Mouse (Mus musculus): ENCODE results near the gene Olfr332. TPM values are rescaled to one million over a fixed set of nuclear protein-coding genes. Genes with fewer than 3 reads are reported as not detected.
"Not testable (repeated sequence)": the region's sequence is repeated elsewhere in the genome, so short reads cannot be mapped to it uniquely, and the experiment has no call there.

The Olfr332 gene
- not detected for polyA plus RNA-seq (2017; shearing (Covaris generic))

- ATAC-seq, result no peak
Measured at GRCm38 (mm10) chr11:58492455-58492854, at the start of gene Olfr332. Gene Olfr332 (minus strand): TSS chr11:58492555.

GRCm38 (mm10) chr11:58534736-58535135, 42.4 kb upstream of the Olfr332 start, which contains the start of gene Olfr330:
Gene Olfr330 (minus strand): TSS chr11:58534836.
- ATAC-seq, result not testable (repeated sequence)

- not testable (repeated sequence) for ATAC-seq
Measured at GRCm38 (mm10) chr11:58519756-58520155, 27.4 kb upstream of the Olfr332 start.

- ATAC-seq, result not testable (repeated sequence)
Measured at GRCm38 (mm10) chr11:58518916-58519315, 26.6 kb upstream of the Olfr332 start.

GRCm38 (mm10) chr11:58509058-58509457, 16.7 kb upstream of the Olfr332 start:
- ATAC-seq, result not testable (repeated sequence)

GRCm38 (mm10) chr11:58502472-58502871, 10.1 kb upstream of the Olfr332 start, which contains the start of gene Olfr331:
Gene Olfr331 (minus strand): TSS chr11:58502572.
- ATAC-seq, result not testable (repeated sequence)

GRCm38 (mm10) chr11:58499290-58499689, 6.9 kb upstream of the Olfr332 start:
- ATAC-seq, result no peak

- no peak for ATAC-seq
Measured at GRCm38 (mm10) chr11:58498761-58499160, 6.4 kb upstream of the Olfr332 start.

- ATAC-seq, result no peak
Measured at GRCm38 (mm10) chr11:58462170-58462569, 30.2 kb downstream of the Olfr332 start, which contains the start of gene Olfr30. Gene Olfr30 (minus strand): TSS chr11:58462270.

GRCm38 (mm10) chr11:58453592-58453991, 38.8 kb downstream of the Olfr332 start:
- no peak for ATAC-seq

- no peak for ATAC-seq
Measured at GRCm38 (mm10) chr11:58452759-58453158, 39.6 kb downstream of the Olfr332 start, which contains the start of gene Lypd9. Gene Lypd9 (minus strand): TSS chr11:58452923.

Other genes with a start within 250 kb of the Olfr332 start
- gene 4930438A08Rik, start 217.8 kb downstream of the Olfr332 start, polyA plus RNA-seq (2017; shearing (Covaris generic)), result not detected
- 10 to 100 TPM in 1 of 2 experiments, 1 to 10 TPM in 1; 6.5 to 10.3 TPM for gene Zfp692, start 185.5 kb downstream of the Olfr332 start, polyA plus RNA-seq (2017; shearing (Covaris generic))
- gene Zfp672, start 162.2 kb downstream of the Olfr332 start, polyA plus RNA-seq (2017; shearing (Covaris generic)), result 10 to 100 TPM; 43.4 to 44.5 TPM
- 1 to 10 TPM; 3.7 to 5.9 TPM for gene Sh3bp5l, start 161.8 kb downstream of the Olfr332 start, polyA plus RNA-seq (2017; shearing (Covaris generic))
- not detected for gene Lypd8, start 113.5 kb downstream of the Olfr332 start, polyA plus RNA-seq (2017; shearing (Covaris generic))
- not detected for gene 1810065E05Rik, start 71.4 kb downstream of the Olfr332 start, polyA plus RNA-seq (2017; shearing (Covaris generic))
- not detected for gene Gm12253, start 60.0 kb downstream of the Olfr332 start, polyA plus RNA-seq (2017; shearing (Covaris generic))
- not detected for gene Lypd9, start 39.6 kb downstream of the Olfr332 start, polyA plus RNA-seq (2017; shearing (Covaris generic))
- gene Olfr30, start 30.3 kb downstream of the Olfr332 start, polyA plus RNA-seq (2017; shearing (Covaris generic)), result not detected
- gene Olfr331, start 10.0 kb upstream of the Olfr332 start, polyA plus RNA-seq (2017; shearing (Covaris generic)), result not detected
- under 1 TPM in 1 of 2 experiments, not detected in 1; 0.16 TPM for gene Olfr330, start 42.3 kb upstream of the Olfr332 start, polyA plus RNA-seq (2017; shearing (Covaris generic))
- gene Olfr329-ps, start 53.9 kb upstream of the Olfr332 start, polyA plus RNA-seq (2017; shearing (Covaris generic)), result not detected
- gene Olfr328, start 63.1 kb upstream of the Olfr332 start, polyA plus RNA-seq (2017; shearing (Covaris generic)), result not detected
- gene Olfr224, start 78.0 kb upstream of the Olfr332 start, polyA plus RNA-seq (2017; shearing (Covaris generic)), result not detected
- gene Olfr325, start 85.2 kb upstream of the Olfr332 start, polyA plus RNA-seq (2017; shearing (Covaris generic)), result not detected
- not detected for gene Olfr324, start 102.6 kb upstream of the Olfr332 start, polyA plus RNA-seq (2017; shearing (Covaris generic))
- not detected for gene 2210407C18Rik, start 123.5 kb upstream of the Olfr332 start, polyA plus RNA-seq (2017; shearing (Covaris generic))
- gene Olfr323, start 137.9 kb upstream of the Olfr332 start, polyA plus RNA-seq (2017; shearing (Covaris generic)), result not detected
- not detected for gene Trim58, start 147.9 kb upstream of the Olfr332 start, polyA plus RNA-seq (2017; shearing (Covaris generic))
- gene Olfr322, start 166.2 kb upstream of the Olfr332 start, polyA plus RNA-seq (2017; shearing (Covaris generic)), result not detected
- under 1 TPM in 1 of 2 experiments, not detected in 1; 0.11 TPM for gene Olfr320, start 188.5 kb upstream of the Olfr332 start, polyA plus RNA-seq (2017; shearing (Covaris generic))
- gene Olfr319, start 206.6 kb upstream of the Olfr332 start, polyA plus RNA-seq (2017; shearing (Covaris generic)), result not detected
- gene Olfr318, start 231.5 kb upstream of the Olfr332 start, polyA plus RNA-seq (2017; shearing (Covaris generic)), result not detected
- gene Olfr317, start 246.7 kb upstream of the Olfr332 start, polyA plus RNA-seq (2017; shearing (Covaris generic)), result not detected

Data from activated CD4-positive, CD25-positive, alpha-beta regulatory T cell, adult 4 months (primary cell).